Mouse (Mus musculus): ENCODE measurements around the gene Dchs2. TPM values are rescaled to one million over a fixed set of nuclear protein-coding genes. Genes with fewer than 3 reads are reported as not detected.
A peak's percentile ranks its signal among the peaks of the same experiment; 100 is the strongest.

Dchs2 gene
- polyA plus RNA-seq, 1 experiment from 2014 or later: 0.89 TPM

GRCm38 (mm10) chr3:83138820-83139219 is 11.1 kb downstream of the Dchs2 start:
- Histone ChIP-seq H3K27ac (ENCODE audit: low read depth, low read length) (no peak overlapping the region), H3K9ac (ENCODE audit: low read depth, low read length) (no peak overlapping the region), H3K4me3 (ENCODE audit: low read length) (no peak overlapping the region), H3K9me3 (ENCODE audit: control insufficient read depth, low read length) (no peaks in the 10 kb centered on the region), H3K36me3 (ENCODE audit: control insufficient read depth, insufficient read depth, low read length) (no peaks in the 10 kb centered on the region), H3K4me1 (ENCODE audit: control insufficient read depth, insufficient read depth, low read depth, low read length) (no peaks in the 10 kb centered on the region; the same call in 1 of the 2 replicates), H3K4me2 (ENCODE audit: low read length) (no peak overlapping the region), H3K27me3 (replicated peaks; ENCODE audit: control insufficient read depth, insufficient read depth, low read length) (no peaks in the 10 kb centered on the region)
- WGBS: 83% methylated on average over 2 of the region's 2 CpGs
- ATAC-seq: no peak

- peaks cover 6% of the 10 kb centered on the region; the same call in 1 of the 2 replicates for H3K4me1 ChIP-seq (ENCODE audit: control insufficient read depth, insufficient read depth, low read depth, low read length)
- H3K4me3 ChIP-seq (ENCODE audit: low read length): no peak overlapping the region
- no peaks in the 10 kb centered on the region for H3K27me3 ChIP-seq (replicated peaks; ENCODE audit: control insufficient read depth, insufficient read depth, low read length)
- ATAC-seq: no peak
- no peak overlapping the region for H3K27ac ChIP-seq (ENCODE audit: low read depth, low read length)
- H3K9ac ChIP-seq (ENCODE audit: low read depth, low read length): no peak overlapping the region
- H3K4me2 ChIP-seq (ENCODE audit: low read length): no peak overlapping the region
- 55% methylated on average over 3 of the region's 3 CpGs for WGBS
- H3K9me3 ChIP-seq (ENCODE audit: control insufficient read depth, low read length): no peaks in the 10 kb centered on the region
- H3K36me3 ChIP-seq (ENCODE audit: control insufficient read depth, insufficient read depth, low read length): no peaks in the 10 kb centered on the region
Observed at GRCm38 (mm10) chr3:83145610-83146009, 17.9 kb downstream of the Dchs2 start.

GRCm38 (mm10) chr3:83147273-83148054 is 19.7 kb downstream of the Dchs2 start:
- H3K4me1 ChIP-seq (ENCODE audit: control insufficient read depth, insufficient read depth, low read depth, low read length): peaks cover 6% of the 10 kb centered on the region; the same call in 1 of the 2 replicates
- H3K4me3 ChIP-seq (ENCODE audit: low read length): no peak overlapping the region
- no peak overlapping the region for H3K4me2 ChIP-seq (ENCODE audit: low read length)
- no peaks in the 10 kb centered on the region for H3K9me3 ChIP-seq (ENCODE audit: control insufficient read depth, low read length)
- H3K9ac ChIP-seq (ENCODE audit: low read depth, low read length): no peak overlapping the region
- no peaks in the 10 kb centered on the region for H3K27me3 ChIP-seq (replicated peaks; ENCODE audit: control insufficient read depth, insufficient read depth, low read length)
- H3K27ac ChIP-seq (ENCODE audit: low read depth, low read length): no peak overlapping the region
- peak; percentile 67; the same call in 1 of the 2 replicates for ATAC-seq
- 67% methylated on average over 6 of the region's 6 CpGs for WGBS
- H3K36me3 ChIP-seq (ENCODE audit: control insufficient read depth, insufficient read depth, low read length): no peaks in the 10 kb centered on the region

- peaks cover 6% of the 10 kb centered on the region; the same call in 1 of the 2 replicates for H3K4me1 ChIP-seq (ENCODE audit: control insufficient read depth, insufficient read depth, low read depth, low read length)
- H3K9me3 ChIP-seq (ENCODE audit: control insufficient read depth, low read length): no peaks in the 10 kb centered on the region
- no peaks in the 10 kb centered on the region for H3K36me3 ChIP-seq (ENCODE audit: control insufficient read depth, insufficient read depth, low read length)
- no peak overlapping the region for H3K9ac ChIP-seq (ENCODE audit: low read depth, low read length)
- no peak overlapping the region for H3K4me3 ChIP-seq (ENCODE audit: low read length)
- no peak overlapping the region for H3K4me2 ChIP-seq (ENCODE audit: low read length)
- no peak overlapping the region for H3K27ac ChIP-seq (ENCODE audit: low read depth, low read length)
- H3K27me3 ChIP-seq (replicated peaks; ENCODE audit: control insufficient read depth, insufficient read depth, low read length): no peaks in the 10 kb centered on the region
- WGBS: 11% methylated on average over 4 of the region's 4 CpGs
- 0 out of 2 replicates have a peak, but pooled peaks have one; percentile 50 for ATAC-seq
Observed at GRCm38 (mm10) chr3:83148055-83148447, 20.3 kb downstream of the Dchs2 start.

- Histone ChIP-seq H3K4me1 (ENCODE audit: control insufficient read depth, insufficient read depth, low read depth, low read length) (peaks cover 6% of the 10 kb centered on the region; the same call in 1 of the 2 replicates), H3K36me3 (ENCODE audit: control insufficient read depth, insufficient read depth, low read length) (no peaks in the 10 kb centered on the region), H3K4me2 (ENCODE audit: low read length) (no peak overlapping the region), H3K9me3 (ENCODE audit: control insufficient read depth, low read length) (no peaks in the 10 kb centered on the region), H3K9ac (ENCODE audit: low read depth, low read length) (no peak overlapping the region), H3K4me3 (ENCODE audit: low read length) (no peak overlapping the region), H3K27me3 (replicated peaks; ENCODE audit: control insufficient read depth, insufficient read depth, low read length) (no peaks in the 10 kb centered on the region), H3K27ac (ENCODE audit: low read depth, low read length) (no peak overlapping the region)
- WGBS: 57% methylated on average over 3 of the region's 3 CpGs
- no peak for ATAC-seq
Observed at GRCm38 (mm10) chr3:83148508-83148907, 20.8 kb downstream of the Dchs2 start.

GRCm38 (mm10) chr3:83155600-83155999 is 27.9 kb downstream of the Dchs2 start:
- no peak overlapping the region for H3K27ac ChIP-seq (ENCODE audit: low read depth, low read length)
- H3K27me3 ChIP-seq (replicated peaks; ENCODE audit: control insufficient read depth, insufficient read depth, low read length): no peaks in the 10 kb centered on the region
- no peak overlapping the region for H3K9ac ChIP-seq (ENCODE audit: low read depth, low read length)
- H3K4me1 ChIP-seq (ENCODE audit: control insufficient read depth, insufficient read depth, low read depth, low read length): peaks cover 5% of the 10 kb centered on the region; the same call in 1 of the 2 replicates
- ATAC-seq: peak; percentile 65
- H3K36me3 ChIP-seq (ENCODE audit: control insufficient read depth, insufficient read depth, low read length): no peaks in the 10 kb centered on the region
- H3K9me3 ChIP-seq (ENCODE audit: control insufficient read depth, low read length): no peaks in the 10 kb centered on the region
- WGBS: 20% methylated on average over 4 of the region's 4 CpGs
- no peak overlapping the region for H3K4me2 ChIP-seq (ENCODE audit: low read length)
- H3K4me3 ChIP-seq (ENCODE audit: low read length): no peak overlapping the region

GRCm38 (mm10) chr3:83156165-83156564 is 28.4 kb downstream of the Dchs2 start:
- ATAC-seq: no peak
- no peak overlapping the region for H3K27ac ChIP-seq (ENCODE audit: low read depth, low read length)
- WGBS: 59% methylated on average over 4 of the region's 4 CpGs
- peaks cover 5% of the 10 kb centered on the region; the same call in 1 of the 2 replicates for H3K4me1 ChIP-seq (ENCODE audit: control insufficient read depth, insufficient read depth, low read depth, low read length)
- no peaks in the 10 kb centered on the region for H3K9me3 ChIP-seq (ENCODE audit: control insufficient read depth, low read length)
- no peaks in the 10 kb centered on the region for H3K27me3 ChIP-seq (replicated peaks; ENCODE audit: control insufficient read depth, insufficient read depth, low read length)
- H3K4me2 ChIP-seq (ENCODE audit: low read length): no peak overlapping the region
- H3K36me3 ChIP-seq (ENCODE audit: control insufficient read depth, insufficient read depth, low read length): no peaks in the 10 kb centered on the region
- H3K4me3 ChIP-seq (ENCODE audit: low read length): no peak overlapping the region
- H3K9ac ChIP-seq (ENCODE audit: low read depth, low read length): no peak overlapping the region

- H3K4me1 ChIP-seq (ENCODE audit: control insufficient read depth, insufficient read depth, low read depth, low read length): no peaks in the 10 kb centered on the region; the same call in 1 of the 2 replicates
- H3K27me3 ChIP-seq (replicated peaks; ENCODE audit: control insufficient read depth, insufficient read depth, low read length): no peaks in the 10 kb centered on the region
- H3K4me2 ChIP-seq (ENCODE audit: low read length): no peak overlapping the region
- H3K36me3 ChIP-seq (ENCODE audit: control insufficient read depth, insufficient read depth, low read length): no peaks in the 10 kb centered on the region
- WGBS: 56% methylated on average over 6 of the region's 6 CpGs
- H3K27ac ChIP-seq (ENCODE audit: low read depth, low read length): no peak overlapping the region
- ATAC-seq: no peak
- no peak overlapping the region for H3K4me3 ChIP-seq (ENCODE audit: low read length)
- H3K9me3 ChIP-seq (ENCODE audit: control insufficient read depth, low read length): no peaks in the 10 kb centered on the region
- H3K9ac ChIP-seq (ENCODE audit: low read depth, low read length): no peak overlapping the region
Observed at GRCm38 (mm10) chr3:83161542-83162231, 33.9 kb downstream of the Dchs2 start.

- no peaks in the 10 kb centered on the region for H3K36me3 ChIP-seq (ENCODE audit: control insufficient read depth, insufficient read depth, low read length)
- H3K9me3 ChIP-seq (ENCODE audit: control insufficient read depth, low read length): no peaks in the 10 kb centered on the region
- WGBS: 83% methylated on average over 3 of the region's 3 CpGs
- no peaks in the 10 kb centered on the region; the same call in 1 of the 2 replicates for H3K4me1 ChIP-seq (ENCODE audit: control insufficient read depth, insufficient read depth, low read depth, low read length)
- no peaks in the 10 kb centered on the region for H3K27me3 ChIP-seq (replicated peaks; ENCODE audit: control insufficient read depth, insufficient read depth, low read length)
- H3K4me2 ChIP-seq (ENCODE audit: low read length): no peak overlapping the region
- H3K27ac ChIP-seq (ENCODE audit: low read depth, low read length): no peak overlapping the region
- H3K4me3 ChIP-seq (ENCODE audit: low read length): no peak overlapping the region
- no peak overlapping the region for H3K9ac ChIP-seq (ENCODE audit: low read depth, low read length)
- no peak for ATAC-seq
Observed at GRCm38 (mm10) chr3:83163676-83164075, 35.9 kb downstream of the Dchs2 start.
